Mouse (Mus musculus) CD4-positive, CD25-positive, alpha-beta regulatory T cell, adult 2 months (primary cell): Measurements from ENCODE around the gene Mfsd12.

Experiments used
- DNase-seq: peaks from one replicate; pipeline ENCODE4 v3.0.0-alpha.2; 2012; ENCODE audit warnings: low read depth, low spot score

The Mfsd12 gene

GRCm38 (mm10) chr10:81402227-81402765 is 45.0 kb downstream of the Mfsd12 start:
- no peak for DNase-seq

GRCm38 (mm10) chr10:81403511-81403910 is 46.2 kb downstream of the Mfsd12 start:
- no peak for DNase-seq

GRCm38 (mm10) chr10:81404082-81404481 is 46.8 kb downstream of the Mfsd12 start:
- DNase-seq, result no peak

GRCm38 (mm10) chr10:81404720-81405119 is 47.4 kb downstream of the Mfsd12 start:
- peak; percentile 56 for DNase-seq

GRCm38 (mm10) chr10:81405588-81406201 is 48.4 kb downstream of the Mfsd12 start:
- peak; percentile 85 for DNase-seq

DNA sequence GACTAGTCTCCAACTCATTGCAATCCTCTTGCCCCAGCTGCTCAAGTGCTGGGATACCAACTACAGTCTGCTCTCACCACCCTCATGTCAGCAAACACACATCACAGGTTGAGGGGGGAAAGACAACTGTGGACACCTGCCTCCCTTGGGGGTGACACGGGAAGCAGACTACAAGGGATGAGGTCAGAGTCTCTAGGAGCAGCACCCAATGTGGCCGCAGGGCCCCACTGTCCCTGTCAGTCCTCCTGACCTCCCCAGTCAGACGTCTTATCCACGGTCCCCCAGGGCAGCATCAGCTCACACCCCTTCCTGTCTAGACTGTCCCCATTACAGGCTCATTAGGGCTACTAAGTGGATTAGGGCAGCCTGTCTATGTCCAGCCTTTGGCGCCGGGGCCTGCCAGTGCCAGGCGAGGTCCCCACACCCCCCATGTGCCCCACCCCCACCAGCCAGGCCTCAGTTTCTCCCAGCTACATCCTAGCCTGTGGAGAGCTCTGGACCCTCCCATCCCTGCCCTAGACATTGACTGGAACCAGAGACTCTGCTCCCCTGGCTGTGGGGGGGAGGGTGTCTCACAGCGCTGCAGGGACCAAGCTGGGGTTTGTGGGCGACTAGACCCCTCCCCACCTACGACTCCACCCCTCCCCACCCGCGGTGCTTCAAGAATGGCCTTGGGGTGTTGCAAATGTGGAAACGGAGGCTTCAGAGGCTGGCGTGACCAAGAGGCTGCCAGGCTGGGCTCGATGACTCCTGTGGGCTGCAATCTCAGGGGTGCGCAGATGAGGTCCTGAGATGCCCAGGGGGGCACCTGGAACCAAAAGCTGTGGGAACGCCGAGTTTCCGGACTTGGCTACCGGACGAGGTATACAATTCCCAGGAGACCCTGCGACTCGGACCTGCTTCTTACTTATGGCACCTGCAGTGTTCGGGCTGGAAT is 49.5 kb downstream of the Mfsd12 start:
- no peak for DNase-seq

DNA sequence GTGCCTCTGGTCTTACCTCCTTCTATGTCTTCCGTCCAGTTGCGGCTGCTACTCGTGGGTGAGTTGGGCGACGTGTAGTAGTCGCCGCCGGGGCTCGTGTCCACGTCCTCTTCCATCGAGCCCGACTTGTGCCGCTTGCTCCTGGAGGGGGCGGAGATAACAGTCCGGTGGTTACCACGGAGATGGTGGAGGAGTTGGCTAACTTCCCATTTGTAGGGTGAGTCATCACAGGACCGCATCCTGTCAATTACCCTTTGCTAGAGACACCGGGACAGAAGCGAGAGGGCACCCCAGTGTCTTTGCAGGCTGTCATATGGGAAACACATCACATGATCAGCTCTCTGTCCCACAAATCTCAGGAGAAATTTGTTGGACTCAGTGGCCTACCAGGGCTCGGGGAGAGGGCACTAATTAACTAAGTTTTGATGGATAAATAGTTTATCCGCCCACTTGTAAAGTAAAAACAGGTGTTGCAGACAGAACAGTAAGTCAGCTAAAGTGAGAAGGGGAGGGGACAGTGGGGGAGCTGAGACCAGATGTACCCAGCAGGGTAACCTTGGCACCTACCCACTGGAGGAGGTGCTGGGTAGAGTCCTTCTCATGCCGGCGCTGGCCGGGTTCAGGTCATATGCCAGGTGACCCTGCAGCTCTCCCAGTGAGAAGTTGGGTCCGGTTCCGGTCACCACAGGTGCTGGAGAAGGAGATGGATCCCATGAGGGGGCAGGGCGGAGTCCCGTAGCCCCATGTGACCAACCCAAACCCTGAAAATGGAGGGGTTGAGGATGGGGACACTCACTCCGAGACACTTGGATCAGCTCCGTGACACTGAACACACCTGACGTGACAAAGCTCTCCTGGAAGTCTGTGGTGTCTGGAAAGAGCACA is 50.5 kb downstream of the Mfsd12 start:
- DNase-seq, result peak; percentile 78

- DNase-seq, result no peak
Measured at GRCm38 (mm10) chr10:81408424-81408729, 51.1 kb downstream of the Mfsd12 start.

- DNase-seq, result peak; percentile 89
Measured at GRCm38 (mm10) chr10:81408871-81409291, 51.6 kb downstream of the Mfsd12 start.

GRCm38 (mm10) chr10:81409330-81409729 is 52.0 kb downstream of the Mfsd12 start:
- no peak for DNase-seq

DNA sequence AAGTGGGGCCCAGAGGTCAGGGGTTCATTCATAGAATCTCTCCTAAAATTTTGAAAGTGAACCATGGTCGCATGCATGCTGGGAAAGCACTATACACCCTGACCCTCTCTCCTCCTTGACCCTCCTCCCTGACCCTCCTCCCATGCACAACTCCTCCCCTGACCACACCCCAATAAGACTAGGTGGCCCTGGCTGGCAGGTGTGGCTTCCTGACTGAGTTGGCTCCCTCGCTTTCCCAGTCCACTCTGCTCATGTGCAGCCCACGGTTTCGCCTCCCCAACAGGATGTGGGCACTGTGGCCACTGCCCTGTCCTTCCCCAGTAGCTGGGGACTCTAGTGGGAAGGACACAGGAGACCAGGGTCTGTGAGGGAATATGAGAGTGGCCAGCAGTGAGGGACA is 53.1 kb downstream of the Mfsd12 start:
- no peak for DNase-seq

DNA sequence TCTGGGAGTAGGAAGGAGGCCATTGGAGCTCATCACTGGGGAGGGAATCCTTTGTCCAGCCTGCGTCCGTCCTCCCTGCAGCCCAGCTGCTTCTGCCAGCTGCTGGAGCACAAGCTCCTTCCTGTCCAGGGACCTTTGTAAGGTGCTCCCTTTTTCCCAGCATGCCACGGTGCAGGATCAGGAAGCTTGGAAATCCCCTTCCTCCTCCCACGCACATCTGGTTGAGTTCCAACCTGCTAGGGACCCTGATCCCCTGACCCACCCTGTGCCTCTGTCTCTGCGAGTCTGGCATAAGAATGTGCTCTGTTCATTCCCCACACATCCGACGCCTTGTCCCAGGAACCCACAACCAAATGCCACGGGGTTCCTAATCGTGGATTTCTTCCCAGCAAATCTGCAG is 53.7 kb downstream of the Mfsd12 start:
- no peak for DNase-seq

DNA sequence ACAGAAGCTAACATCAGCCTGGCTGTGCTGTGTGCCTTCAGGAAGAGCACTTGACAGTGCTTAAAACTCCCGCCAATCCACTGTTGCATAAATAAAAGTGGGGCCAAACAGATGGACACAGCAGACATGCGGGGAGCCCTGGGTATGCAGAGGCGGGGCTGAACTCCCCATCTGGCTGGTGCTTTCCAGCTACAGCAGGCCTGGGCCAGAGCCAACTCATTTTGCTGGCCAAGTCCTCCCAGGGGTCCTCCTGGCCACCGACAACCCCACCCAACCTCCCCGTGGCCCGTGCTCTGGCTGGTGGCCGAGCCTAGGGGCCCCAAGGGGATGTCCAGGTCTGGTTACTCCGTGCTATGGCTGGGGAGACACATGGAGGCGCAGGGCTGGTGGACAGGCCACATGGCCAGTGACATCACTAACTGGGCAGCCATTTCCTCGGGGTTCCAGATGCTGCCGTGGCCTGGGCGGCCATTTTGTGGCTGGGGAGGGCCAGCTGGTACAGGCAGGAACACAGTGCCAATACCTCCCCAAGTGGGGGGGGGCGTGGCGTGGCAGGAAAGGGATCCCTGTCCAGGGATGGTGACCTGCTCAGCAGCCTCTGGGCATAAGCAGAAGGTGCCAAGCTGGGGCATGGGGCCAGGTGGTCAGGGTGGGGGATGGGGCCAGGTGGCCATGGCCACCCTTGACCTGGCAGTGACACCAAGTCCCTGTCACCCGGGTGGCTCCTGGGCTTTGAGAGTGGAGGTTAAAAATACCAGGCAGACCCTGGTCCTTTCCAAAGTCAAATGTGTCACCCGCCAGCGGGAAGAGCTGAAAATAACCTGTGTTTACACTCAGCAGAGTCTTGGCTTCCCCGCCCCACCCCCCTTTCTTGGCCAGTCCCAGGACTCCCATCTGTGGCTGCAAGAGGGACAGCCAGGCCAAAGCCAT is 54.4 kb downstream of the Mfsd12 start:
- DNase-seq, result no peak

DNA sequence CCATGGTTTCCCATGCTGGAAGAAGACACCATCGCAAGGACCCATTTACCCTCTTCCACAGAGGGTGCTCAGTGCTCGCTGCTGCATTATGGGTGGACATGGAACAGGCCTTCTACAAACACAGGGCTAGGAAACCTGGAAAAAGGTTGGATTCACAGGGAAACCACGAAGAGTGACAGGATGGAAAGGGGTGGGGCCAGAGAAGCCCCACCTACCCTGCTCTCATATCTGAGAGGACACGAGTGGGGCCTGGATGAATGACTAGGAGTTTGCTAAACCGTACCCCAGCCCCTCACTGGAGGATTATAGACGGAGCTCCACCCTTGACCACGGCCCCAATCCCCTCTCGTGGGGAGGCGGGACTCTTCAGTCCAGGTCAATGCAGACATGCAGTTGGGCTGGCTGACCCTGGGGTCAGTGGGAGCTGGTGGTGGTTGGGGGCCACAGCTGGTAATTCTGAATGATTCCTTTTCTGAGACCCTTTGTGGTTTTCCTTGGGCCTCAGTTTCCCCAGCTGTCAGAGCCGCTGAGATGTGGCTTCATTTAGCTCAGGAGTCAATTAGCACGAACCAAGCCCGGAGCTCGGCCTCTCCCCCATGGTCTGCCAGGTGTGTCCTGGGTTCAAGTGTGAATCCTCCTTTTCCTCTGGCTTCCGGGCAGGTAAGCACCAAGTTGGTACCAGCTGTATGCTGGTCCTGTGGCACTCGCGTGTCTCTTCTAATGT is 55.5 kb downstream of the Mfsd12 start:
- no peak for DNase-seq

DNA sequence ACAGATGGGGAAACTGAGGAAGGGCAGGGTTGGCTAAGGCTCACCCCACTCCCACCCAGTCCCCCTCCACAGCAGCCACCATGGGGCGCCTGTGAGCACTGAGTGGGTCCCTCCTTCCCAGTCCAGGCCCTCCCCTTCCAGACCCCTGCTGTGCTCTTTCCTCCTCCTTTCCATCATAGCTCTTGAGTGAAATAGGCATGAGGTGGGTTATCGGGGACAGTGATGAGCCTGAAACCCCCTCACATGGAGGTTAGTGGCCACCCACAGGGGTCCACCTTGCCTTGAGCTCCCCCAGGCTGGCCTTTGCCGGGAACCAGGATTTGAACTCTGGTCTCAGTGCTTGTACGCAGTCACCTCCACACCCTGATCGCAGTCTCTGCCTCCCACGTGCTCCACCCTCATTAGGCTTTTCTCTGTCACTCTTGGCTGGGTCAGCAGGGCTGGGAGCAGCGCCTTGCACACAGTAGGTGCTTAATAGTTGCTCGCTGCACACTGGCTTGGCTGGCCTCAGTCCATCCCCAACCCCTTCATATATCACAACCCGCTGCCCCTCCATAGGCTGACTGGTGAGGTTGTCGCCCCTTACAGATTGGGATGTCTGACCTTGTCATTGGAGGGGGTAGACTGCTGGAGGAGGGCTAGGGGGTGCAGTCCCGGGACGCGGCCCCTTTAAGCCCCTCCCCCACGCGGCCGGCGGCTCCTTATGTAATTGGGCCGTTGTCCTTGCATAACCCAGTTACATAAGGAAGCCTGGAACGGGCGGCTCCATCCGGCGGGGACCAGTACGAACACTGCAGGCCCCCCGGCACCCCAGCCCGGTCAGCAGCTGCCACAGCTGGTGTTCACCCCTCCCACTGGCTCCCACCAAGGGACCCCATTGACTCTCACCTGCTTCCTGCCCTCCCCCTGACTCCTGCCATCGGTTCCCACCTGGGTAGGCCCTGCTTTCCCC is 56.3 kb downstream of the Mfsd12 start:
- no peak for DNase-seq

GRCm38 (mm10) chr10:81414682-81415081 is 57.4 kb downstream of the Mfsd12 start:
- DNase-seq, result no peak

DNA sequence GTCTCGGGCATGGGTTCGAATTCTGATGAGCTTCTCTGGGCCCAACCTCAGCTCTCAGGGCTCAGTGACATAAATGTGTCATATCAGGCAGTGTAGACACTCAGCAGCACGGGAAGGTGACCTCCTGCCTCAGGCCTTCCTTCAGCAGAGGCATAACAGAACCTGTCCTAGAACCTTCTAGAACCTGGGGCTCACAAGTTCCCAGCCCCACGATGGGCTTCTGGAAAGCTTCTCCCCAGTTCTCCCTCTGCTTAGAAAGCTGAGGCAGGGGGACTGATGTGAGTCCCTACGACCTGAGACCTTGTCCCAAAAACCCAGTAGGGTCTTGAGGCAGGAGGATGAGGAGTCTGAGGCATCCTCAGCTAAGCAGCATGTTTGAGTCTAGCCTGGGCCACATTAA is 57.9 kb downstream of the Mfsd12 start:
- no peak for DNase-seq
